Mouse (Mus musculus): ENCODE data around the gene Ccdc9b. TPM values are rescaled to one million over a fixed set of nuclear protein-coding genes. Genes with fewer than 3 reads are reported as not detected.

Gene Ccdc9b
- polyA plus RNA-seq, 1 experiment from 2014 or later: 0.52 TPM

DNA sequence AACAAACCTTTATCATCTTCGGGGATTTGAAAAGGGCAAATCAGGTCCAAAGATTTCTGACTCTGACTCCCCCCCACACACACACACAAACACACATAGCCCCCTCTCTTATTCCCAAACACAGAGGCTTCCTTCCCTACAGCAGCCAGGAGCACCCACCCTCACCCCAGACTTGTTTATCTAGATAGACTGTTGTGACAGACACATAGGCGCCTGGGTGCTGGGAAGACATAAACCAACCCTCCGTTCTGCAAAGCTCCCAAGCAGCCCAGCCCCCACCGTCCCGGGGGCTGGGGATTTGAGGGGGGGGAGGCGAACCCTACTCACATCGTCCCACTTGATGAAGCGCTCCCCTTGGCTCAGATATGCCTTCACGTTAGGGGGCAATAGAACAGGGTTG lies 34.5 kb downstream of the Ccdc9b start:
- no peak overlapping the region for H3K4me2 ChIP-seq (ENCODE audit: low read depth, low read length)
- H3K4me3 ChIP-seq (ENCODE audit: low read depth, low read length): no peak overlapping the region
- no peaks in the 10 kb centered on the region for H3K9me3 ChIP-seq (replicated peaks; ENCODE audit: control insufficient read depth, low read length)
- 23% methylated on average over 9 of the region's 9 CpGs for WGBS
- no peak overlapping the region for H3K9ac ChIP-seq (replicated peaks; ENCODE audit: low read length)
- DNase-seq (ENCODE audit: low spot score): no peak
- no peaks in the 10 kb centered on the region for H3K36me3 ChIP-seq (replicated peaks; ENCODE audit: control insufficient read depth, insufficient read depth, low read depth, low read length)
- H3K27ac ChIP-seq (replicated peaks; ENCODE audit: low read depth, low read length): no peak overlapping the region
- no peaks in the 10 kb centered on the region for H3K27me3 ChIP-seq (ENCODE audit: control insufficient read depth, insufficient read depth, low read length)
- no peak for ATAC-seq (replicated peaks; ENCODE audit: insufficient number of reproducible peaks, low FRiP score, low TSS enrichment, low read depth)
- 0 out of 2 replicates have a peak, but pooled peaks cover 4% of the 10 kb centered on the region for H3K4me1 ChIP-seq (ENCODE audit: control insufficient read depth, insufficient read depth, low read length)

DNA sequence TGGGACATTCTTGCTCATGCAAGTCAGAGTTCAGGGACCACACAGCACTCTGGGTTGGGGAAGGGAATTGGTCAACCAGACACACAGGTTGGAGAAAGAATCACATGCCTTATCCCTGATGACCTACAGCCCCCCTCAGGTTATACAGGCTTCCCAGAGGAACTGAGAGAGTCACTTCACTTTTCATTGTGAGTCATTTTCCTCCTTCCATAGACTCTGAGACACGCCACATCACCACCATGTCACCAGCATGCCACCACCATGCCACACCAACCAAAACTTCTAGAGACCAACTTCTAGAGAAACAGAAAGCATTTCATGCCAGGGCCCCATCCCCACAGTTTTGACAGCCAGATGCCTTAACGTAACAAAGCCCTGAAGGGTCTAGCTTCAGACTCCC lies 35.6 kb downstream of the Ccdc9b start:
- ATAC-seq (replicated peaks; ENCODE audit: insufficient number of reproducible peaks, low FRiP score, low TSS enrichment, low read depth): no peak
- Histone ChIP-seq H3K27ac (replicated peaks; ENCODE audit: low read depth, low read length) (no peak overlapping the region), H3K4me3 (ENCODE audit: low read depth, low read length) (no peak overlapping the region), H3K9me3 (replicated peaks; ENCODE audit: control insufficient read depth, low read length) (no peaks in the 10 kb centered on the region), H3K27me3 (ENCODE audit: control insufficient read depth, insufficient read depth, low read length) (no peaks in the 10 kb centered on the region), H3K9ac (replicated peaks; ENCODE audit: low read length) (no peak overlapping the region), H3K4me1 (ENCODE audit: control insufficient read depth, insufficient read depth, low read length) (0 out of 2 replicates have a peak, but pooled peaks cover 4% of the 10 kb centered on the region), H3K36me3 (replicated peaks; ENCODE audit: control insufficient read depth, insufficient read depth, low read depth, low read length) (no peaks in the 10 kb centered on the region), H3K4me2 (ENCODE audit: low read depth, low read length) (no peak overlapping the region)
- 68% methylated on average over 2 of the region's 2 CpGs for WGBS
- no peak for DNase-seq (ENCODE audit: low spot score)

- ATAC-seq (replicated peaks; ENCODE audit: insufficient number of reproducible peaks, low FRiP score, low TSS enrichment, low read depth) (no peak), DNase-seq (ENCODE audit: low spot score) (no peak)
- Histone ChIP-seq H3K4me3 (ENCODE audit: low read depth, low read length) (no peak overlapping the region), H3K9me3 (replicated peaks; ENCODE audit: control insufficient read depth, low read length) (no peaks in the 10 kb centered on the region), H3K9ac (replicated peaks; ENCODE audit: low read length) (no peak overlapping the region), H3K27me3 (ENCODE audit: control insufficient read depth, insufficient read depth, low read length) (no peaks in the 10 kb centered on the region), H3K4me1 (ENCODE audit: control insufficient read depth, insufficient read depth, low read length) (0 out of 2 replicates have a peak, but pooled peaks cover 4% of the 10 kb centered on the region), H3K36me3 (replicated peaks; ENCODE audit: control insufficient read depth, insufficient read depth, low read depth, low read length) (no peaks in the 10 kb centered on the region), H3K4me2 (ENCODE audit: low read depth, low read length) (no peak overlapping the region), H3K27ac (replicated peaks; ENCODE audit: low read depth, low read length) (no peak overlapping the region)
- WGBS: 83% methylated on average over 4 of the region's 4 CpGs
Observed at GRCm38 (mm10) chr2:118725511-118725910, 37.0 kb downstream of the Ccdc9b start.

DNA sequence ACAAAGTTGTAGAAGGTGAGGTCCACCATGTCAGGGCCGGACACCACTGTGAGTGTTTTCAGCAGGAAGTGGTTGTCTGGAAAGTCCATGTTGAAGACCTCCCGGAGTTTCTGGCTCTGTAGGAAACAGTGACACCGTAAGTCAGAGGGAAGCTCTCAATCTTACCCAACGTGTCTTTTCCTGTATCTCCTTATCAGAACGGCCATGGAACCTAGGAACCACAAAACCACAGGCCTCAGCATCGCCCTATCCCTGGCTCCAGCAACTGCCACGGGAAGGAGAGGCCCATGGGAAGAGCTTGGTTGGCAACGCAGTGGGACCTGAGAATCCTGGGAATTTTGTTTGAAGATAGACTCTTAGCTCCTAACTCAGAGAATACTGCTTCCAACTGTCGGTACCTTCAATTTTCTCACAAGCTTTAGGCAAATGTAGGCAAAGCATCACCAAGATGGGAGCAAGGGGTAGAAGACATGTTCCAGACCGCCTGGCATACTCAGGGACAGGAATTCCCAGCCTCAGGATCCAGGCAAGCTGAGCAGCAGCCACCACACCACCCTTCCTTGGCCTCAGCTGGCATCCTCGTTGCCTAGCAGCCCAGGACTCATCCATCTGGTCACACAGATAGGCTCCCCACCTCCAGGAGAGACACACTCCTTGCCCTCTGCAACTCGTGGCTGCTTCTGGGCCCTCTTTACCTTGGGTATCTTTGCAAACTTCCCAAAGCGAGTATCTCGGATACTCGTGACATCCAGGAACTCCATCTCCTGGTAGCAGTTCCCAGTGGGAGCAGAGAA lies 38.6 kb downstream of the Ccdc9b start:
- Histone ChIP-seq H3K9me3 (replicated peaks; ENCODE audit: control insufficient read depth, low read length) (no peaks in the 10 kb centered on the region), H3K27me3 (ENCODE audit: control insufficient read depth, insufficient read depth, low read length) (no peaks in the 10 kb centered on the region), H3K9ac (replicated peaks; ENCODE audit: low read length) (no peak overlapping the region), H3K36me3 (replicated peaks; ENCODE audit: control insufficient read depth, insufficient read depth, low read depth, low read length) (no peaks in the 10 kb centered on the region), H3K4me2 (ENCODE audit: low read depth, low read length) (no peak overlapping the region), H3K4me1 (ENCODE audit: control insufficient read depth, insufficient read depth, low read length) (0 out of 2 replicates have a peak, but pooled peaks cover 4% of the 10 kb centered on the region), H3K4me3 (ENCODE audit: low read depth, low read length) (no peak overlapping the region), H3K27ac (replicated peaks; ENCODE audit: low read depth, low read length) (no peak overlapping the region)
- DNase-seq (ENCODE audit: low spot score) (no peak), ATAC-seq (replicated peaks; ENCODE audit: insufficient number of reproducible peaks, low FRiP score, low TSS enrichment, low read depth) (no peak)
- 85% methylated on average over 15 of the region's 15 CpGs for WGBS

- WGBS: 85% methylated on average over 5 of the region's 5 CpGs
Observed at GRCm38 (mm10) chr2:118716677-118717076, 45.8 kb downstream of the Ccdc9b start.

GRCm38 (mm10) chr2:118714230-118714629 lies 48.2 kb downstream of the Ccdc9b start:
- H3K9me3 ChIP-seq (replicated peaks; ENCODE audit: control insufficient read depth, low read length): no peaks in the 10 kb centered on the region
- ATAC-seq (replicated peaks; ENCODE audit: insufficient number of reproducible peaks, low FRiP score, low TSS enrichment, low read depth) (no peak), DNase-seq (ENCODE audit: low spot score) (no peak)
- no peak overlapping the region for H3K4me2 ChIP-seq (ENCODE audit: low read depth, low read length)
- WGBS: 48% methylated on average over 4 of the region's 4 CpGs
- H3K36me3 ChIP-seq (replicated peaks; ENCODE audit: control insufficient read depth, insufficient read depth, low read depth, low read length): no peaks in the 10 kb centered on the region
- no peak overlapping the region for H3K9ac ChIP-seq (replicated peaks; ENCODE audit: low read length)
- H3K4me1 ChIP-seq (ENCODE audit: control insufficient read depth, insufficient read depth, low read length): peaks cover 3% of the 10 kb centered on the region; the same call in 1 of the 2 replicates
- peaks cover 33% of the 10 kb centered on the region for H3K27me3 ChIP-seq (ENCODE audit: control insufficient read depth, insufficient read depth, low read length)
- no peak overlapping the region for H3K27ac ChIP-seq (replicated peaks; ENCODE audit: low read depth, low read length)
- no peak overlapping the region for H3K4me3 ChIP-seq (ENCODE audit: low read depth, low read length)

More at GRCm38 (mm10) chr2:118716677-118717076, 45.8 kb downstream of the Ccdc9b start:
- ATAC-seq (replicated peaks; ENCODE audit: insufficient number of reproducible peaks, low FRiP score, low TSS enrichment, low read depth) (no peak), DNase-seq (ENCODE audit: low spot score) (no peak)
- no peaks in the 10 kb centered on the region for H3K36me3 ChIP-seq (replicated peaks; ENCODE audit: control insufficient read depth, insufficient read depth, low read depth, low read length)
- no peak overlapping the region for H3K27ac ChIP-seq (replicated peaks; ENCODE audit: low read depth, low read length)
- no peaks in the 10 kb centered on the region for H3K9me3 ChIP-seq (replicated peaks; ENCODE audit: control insufficient read depth, low read length)
- H3K27me3 ChIP-seq (ENCODE audit: control insufficient read depth, insufficient read depth, low read length): peaks cover 11% of the 10 kb centered on the region
- no peak overlapping the region for H3K9ac ChIP-seq (replicated peaks; ENCODE audit: low read length)
- no peak overlapping the region for H3K4me3 ChIP-seq (ENCODE audit: low read depth, low read length)
- no peak overlapping the region for H3K4me2 ChIP-seq (ENCODE audit: low read depth, low read length)
- H3K4me1 ChIP-seq (ENCODE audit: control insufficient read depth, insufficient read depth, low read length): no peaks in the 10 kb centered on the region

- no peak overlapping the region for H3K4me3 ChIP-seq (ENCODE audit: low read depth, low read length)
- no peak for DNase-seq (ENCODE audit: low spot score)
- no peak overlapping the region for H3K9ac ChIP-seq (replicated peaks; ENCODE audit: low read length)
- peaks cover 3% of the 10 kb centered on the region; the same call in 1 of the 2 replicates for H3K4me1 ChIP-seq (ENCODE audit: control insufficient read depth, insufficient read depth, low read length)
- no peak overlapping the region for H3K4me2 ChIP-seq (ENCODE audit: low read depth, low read length)
- H3K27ac ChIP-seq (replicated peaks; ENCODE audit: low read depth, low read length): no peak overlapping the region
- no peak for ATAC-seq (replicated peaks; ENCODE audit: insufficient number of reproducible peaks, low FRiP score, low TSS enrichment, low read depth)
- peaks cover 37% of the 10 kb centered on the region for H3K27me3 ChIP-seq (ENCODE audit: control insufficient read depth, insufficient read depth, low read length)
- 93% methylated on average over 6 of the region's 6 CpGs for WGBS
- no peaks in the 10 kb centered on the region for H3K9me3 ChIP-seq (replicated peaks; ENCODE audit: control insufficient read depth, low read length)
- H3K36me3 ChIP-seq (replicated peaks; ENCODE audit: control insufficient read depth, insufficient read depth, low read depth, low read length): no peaks in the 10 kb centered on the region
Observed at GRCm38 (mm10) chr2:118713631-118714030, 48.8 kb downstream of the Ccdc9b start.

DNA sequence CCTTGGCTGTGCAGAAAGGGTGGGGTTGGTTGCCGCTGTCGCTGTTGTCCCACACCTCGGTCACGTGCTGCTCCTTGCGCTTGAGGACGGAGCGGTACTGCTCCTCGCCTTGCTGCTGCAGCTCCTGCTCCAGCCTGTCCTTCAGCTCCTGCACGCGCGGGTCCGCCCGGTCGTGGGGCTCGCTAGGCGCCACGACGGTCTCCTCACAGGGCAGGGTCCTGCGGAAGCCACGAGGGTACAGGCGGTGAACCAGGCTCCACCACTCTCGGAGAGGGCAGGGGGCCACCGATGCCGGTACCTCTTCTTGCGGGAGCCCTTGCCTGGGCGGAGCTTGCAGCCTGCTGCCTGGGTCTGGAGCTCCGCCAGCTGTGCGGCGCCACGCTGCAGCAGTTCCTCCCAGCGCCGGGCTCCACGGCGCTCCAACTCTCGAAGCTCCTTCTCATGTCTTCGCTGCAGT lies 51.4 kb downstream of the Ccdc9b start:
- peak overlapping the region; percentile 39 for H3K9ac ChIP-seq (replicated peaks; ENCODE audit: low read length)
- H3K4me1 ChIP-seq (ENCODE audit: control insufficient read depth, insufficient read depth, low read length): peaks cover 3% of the 10 kb centered on the region; the same call in 1 of the 2 replicates
- peak overlapping the region; percentile 62 for H3K4me2 ChIP-seq (ENCODE audit: low read depth, low read length)
- WGBS: under 1% methylated on average over 36 of the region's 36 CpGs
- peak overlapping the region; percentile 28 for H3K4me3 ChIP-seq (ENCODE audit: low read depth, low read length)
- ATAC-seq (replicated peaks; ENCODE audit: insufficient number of reproducible peaks, low FRiP score, low TSS enrichment, low read depth): peak; percentile 74; the same call in 1 of the 2 replicates
- no peak overlapping the region for H3K27ac ChIP-seq (replicated peaks; ENCODE audit: low read depth, low read length)
- DNase-seq (ENCODE audit: low spot score): peak; percentile 72
- H3K9me3 ChIP-seq (replicated peaks; ENCODE audit: control insufficient read depth, low read length): no peaks in the 10 kb centered on the region
- H3K27me3 ChIP-seq (ENCODE audit: control insufficient read depth, insufficient read depth, low read length): peaks cover 60% of the 10 kb centered on the region
- no peaks in the 10 kb centered on the region for H3K36me3 ChIP-seq (replicated peaks; ENCODE audit: control insufficient read depth, insufficient read depth, low read depth, low read length)
